Mouse (Mus musculus): Measurements from ENCODE around the gene Nup43. TPM values are rescaled to one million over a fixed set of nuclear protein-coding genes. Genes with fewer than 3 reads are reported as not detected.

Nup43 gene
- total RNA-seq, 2 experiments from 2014 or later, result 7.2 to 9.2 TPM

GRCm38 (mm10) chr10:7681343-7682025, 14.2 kb downstream of the Nup43 start:
- peak; percentile 69 to 75 for DNase-seq (ENCODE audit: low spot score in 2 of 2)

- DNase-seq (ENCODE audit: low spot score in 2 of 2), result no peak
These were observed 14.9 kb downstream of the Nup43 start for GRCm38 (mm10) chr10:7682249-7682648.

GRCm38 (mm10) chr10:7686902-7687301, 19.6 kb downstream of the Nup43 start:
- no peak for DNase-seq (ENCODE audit: low spot score in 2 of 2)

- no peak for DNase-seq (ENCODE audit: low spot score in 2 of 2)
These were observed 28.0 kb downstream of the Nup43 start for GRCm38 (mm10) chr10:7695286-7695685.

- no peak for DNase-seq (ENCODE audit: low spot score in 2 of 2)
These were observed 32.8 kb downstream of the Nup43 start for GRCm38 (mm10) chr10:7700120-7700519.

- no peak for DNase-seq (ENCODE audit: low spot score in 2 of 2)
These were observed 35.3 kb downstream of the Nup43 start for GRCm38 (mm10) chr10:7702586-7702985.

- no peak for DNase-seq (ENCODE audit: low spot score in 2 of 2)
These were observed 42.8 kb downstream of the Nup43 start for GRCm38 (mm10) chr10:7710121-7710520.

- no peak for DNase-seq (ENCODE audit: low spot score in 2 of 2)
These were observed 45.2 kb downstream of the Nup43 start for GRCm38 (mm10) chr10:7712506-7712905.

GRCm38 (mm10) chr10:7715056-7715455, 47.8 kb downstream of the Nup43 start:
- no peak for DNase-seq (ENCODE audit: low spot score in 2 of 2)

- DNase-seq (ENCODE audit: low spot score in 2 of 2), result peak; percentile 86 to 92
These were observed 58.6 kb downstream of the Nup43 start, which contains the start of gene Katna1 for GRCm38 (mm10) chr10:7725751-7726500. Gene Katna1, plus strand, starts transcription at chr10:7726000.

GRCm38 (mm10) chr10:7726501-7726812, 59.2 kb downstream of the Nup43 start:
- no peak for DNase-seq (ENCODE audit: low spot score in 2 of 2)

- DNase-seq (ENCODE audit: low spot score in 2 of 2), result no peak
These were observed 59.7 kb downstream of the Nup43 start for GRCm38 (mm10) chr10:7727011-7727410.

Other genes starting within 250 kb of the Nup43 start
- 1 to 10 TPM in 1 of 2 experiments, under 1 TPM in 1; 0.78 to 3.2 TPM for gene Ulbp1, start 193.9 kb upstream of the Nup43 start, total RNA-seq (2021)
- gene Lrp11, start 77.7 kb upstream of the Nup43 start, total RNA-seq (2021), result 100 to 1,000 TPM; 135 to 141 TPM
- 100 to 1,000 TPM; 130 to 133 TPM for gene Pcmt1, start 13.6 kb downstream of the Nup43 start, total RNA-seq (2021)
- 10 to 100 TPM; 50.7 to 54.9 TPM for gene Lats1, start 13.7 kb downstream of the Nup43 start, total RNA-seq (2021)
- 10 to 100 TPM; 14.9 to 15.1 TPM for gene Katna1, start 58.5 kb downstream of the Nup43 start, total RNA-seq (2021)
- 10 to 100 TPM; 25.6 to 26.0 TPM for gene Ginm1, start 125.3 kb downstream of the Nup43 start, total RNA-seq (2021)
- gene Ppil4, start 125.4 kb downstream of the Nup43 start, total RNA-seq (2021), result 10 to 100 TPM; 34.0 to 38.9 TPM
- gene Zc3h12d, start 165.0 kb downstream of the Nup43 start, total RNA-seq (2021), result under 1 TPM; 0.16 to 0.22 TPM